Mouse (Mus musculus) forebrain, embryonic 16.5 days (tissue): ENCODE measurements around the gene Lcn4. TPM values are rescaled to one million over a fixed set of nuclear protein-coding genes. Genes with fewer than 3 reads are reported as not detected.

ENCODE experiments used
- ATAC-seq: fragments of 200-750 bp; cut with Nextera tagmentation; 2 replicates; pipeline ENCODE4 v1.8.0; 2017; ENCODE audit warnings: mild to moderate bottlenecking, moderate library complexity
- H3K27ac ChIP-seq: fragments of 300-500 bp; sonication (generic); 2 replicates; pipeline ENCODE4 v1.5.1; 2014; ENCODE audit warnings: low read length, control low read depth
- H3K27me3 ChIP-seq: fragments of 300-500 bp; sonication (generic); replicated peaks from 2 replicates; pipeline ENCODE4 v1.6.1; 2014; ENCODE audit warnings: low read length; ENCODE audit not compliant: control insufficient read depth, insufficient read depth
- H3K36me3 ChIP-seq: fragments of 300-500 bp; sonication (generic); 2 replicates; pipeline ENCODE4 v1.6.1; 2014; ENCODE audit not compliant: control insufficient read depth, insufficient read depth
- H3K4me1 ChIP-seq: fragments of 300-500 bp; sonication (generic); replicated peaks from 2 replicates; pipeline ENCODE4 v1.6.1; 2014; ENCODE audit warnings: low read length; ENCODE audit not compliant: control insufficient read depth, insufficient read depth
- H3K4me2 ChIP-seq: fragments of 300-500 bp; sonication (generic); 2 replicates; pipeline ENCODE4 v1.6.1; 2014; ENCODE audit warnings: mild to moderate bottlenecking, low read length, control low read depth
- H3K4me3 ChIP-seq: fragments of 300-500 bp; sonication (generic); replicated peaks from 2 replicates; pipeline ENCODE4 v1.5.1; 2014; ENCODE audit warnings: mild to moderate bottlenecking, low read length, control low read depth
- H3K9ac ChIP-seq: fragments of 300-500 bp; sonication (generic); replicated peaks from 2 replicates; pipeline ENCODE4 v1.6.1; 2014; ENCODE audit warnings: low read depth, low read length, control low read depth
- H3K9me3 ChIP-seq: fragments of 300-500 bp; sonication (generic); 2 replicates; pipeline ENCODE4 v1.6.1; 2016; ENCODE audit warnings: low read length; ENCODE audit not compliant: control insufficient read depth
- WGBS: fragments of 180-500 bp; shearing (Covaris S2); extraction: QIAGEN DNeasy Blood & Tissue Kit; methylation state at CpG from one replicate; pipeline ENCODE4 v1.1.7; 2014; 5-methylcytosine and 5-hydroxymethylcytosine counted together
- polyA plus RNA-seq: library from polyadenylated mRNA; unstranded; fragments of >200 nt; fragmentation: Nextera tagmentation; extraction: Ambion mirVana; gene quantifications from 2 replicates; pipeline ENCODE4 v1.2.1, GENCODE M21; 2015

Gene Lcn4
- polyA plus RNA-seq, 1 experiment from 2014 or later = not detected

DNA sequence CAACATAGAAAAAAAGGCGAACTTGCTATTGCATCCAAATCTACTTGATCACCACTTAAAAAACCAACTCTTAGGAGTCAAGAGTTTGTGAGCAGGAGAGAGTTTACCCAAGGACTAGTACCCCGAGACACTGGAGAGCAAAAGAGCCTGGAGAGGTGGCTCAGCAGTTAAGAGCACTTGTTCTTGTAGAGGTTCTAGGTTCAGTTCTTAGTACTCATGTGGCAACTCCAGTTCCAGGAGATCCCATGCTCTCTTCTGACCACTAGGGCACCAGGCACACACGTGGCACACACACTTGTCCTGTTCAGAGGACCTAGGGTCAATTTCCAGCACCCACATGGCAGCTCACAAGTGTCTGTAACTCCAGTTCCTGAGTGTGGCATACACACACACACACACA, 45.0 kb downstream of the Lcn4 start:
- peaks cover 30% of the 10 kb centered on the region for H3K4me1 ChIP-seq
- H3K27me3 ChIP-seq = no peaks in the 10 kb centered on the region
- no peak for ATAC-seq
- no peaks in the 10 kb centered on the region for H3K36me3 ChIP-seq
- H3K4me3 ChIP-seq = no peak overlapping the region
- WGBS = 75% methylated on average over 3 of the region's 3 CpGs
- no peak overlapping the region for H3K9ac ChIP-seq
- no peaks in the 10 kb centered on the region for H3K9me3 ChIP-seq
- H3K27ac ChIP-seq = no peak overlapping the region
- H3K4me2 ChIP-seq = no peak overlapping the region

DNA sequence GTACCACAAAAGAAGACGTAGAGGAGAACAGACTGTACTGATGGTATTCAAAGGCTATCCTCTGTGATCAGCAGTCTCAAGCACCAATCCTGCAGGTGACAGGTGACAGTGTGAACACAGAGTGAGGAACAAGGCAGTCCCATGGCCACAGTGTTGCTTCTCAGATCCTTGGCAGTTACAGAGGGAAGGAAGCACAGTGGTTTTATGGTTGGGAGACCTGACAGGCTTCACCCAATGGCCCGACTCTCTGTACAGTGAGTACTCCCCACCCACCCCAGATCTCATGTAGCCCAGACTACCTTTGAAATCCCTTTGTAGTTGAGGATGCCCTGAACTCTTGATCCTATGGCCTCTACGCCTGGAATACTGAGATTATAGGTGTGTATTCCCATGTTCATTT, 45.7 kb downstream of the Lcn4 start:
- H3K4me3 ChIP-seq = no peak overlapping the region
- no peak overlapping the region for H3K9ac ChIP-seq
- 91% methylated on average over 3 of the region's 3 CpGs for WGBS
- no peaks in the 10 kb centered on the region for H3K36me3 ChIP-seq
- H3K4me1 ChIP-seq = peaks cover 23% of the 10 kb centered on the region
- no peak overlapping the region for H3K27ac ChIP-seq
- H3K4me2 ChIP-seq = no peak overlapping the region
- no peaks in the 10 kb centered on the region for H3K9me3 ChIP-seq
- no peaks in the 10 kb centered on the region for H3K27me3 ChIP-seq
- ATAC-seq = no peak

DNA sequence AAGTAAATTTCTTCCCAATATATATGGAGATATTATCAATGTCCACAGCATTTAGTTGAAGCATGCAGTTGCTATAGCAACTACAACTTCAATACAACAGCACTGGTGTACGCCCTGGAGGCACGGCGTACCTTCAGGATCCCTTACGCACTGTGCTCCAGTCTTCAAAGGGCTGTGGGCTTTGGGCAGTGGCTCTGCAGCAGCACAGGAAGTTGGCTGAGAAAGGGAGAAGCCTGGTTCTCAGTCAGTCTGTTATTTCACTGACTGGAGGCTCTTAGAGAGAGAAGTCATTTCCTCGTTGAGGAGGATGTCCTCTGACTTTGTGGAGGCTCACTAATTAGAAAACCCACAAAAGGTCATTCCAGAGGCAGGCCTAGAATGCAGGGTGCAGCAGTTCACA, 48.1 kb downstream of the Lcn4 start:
- Histone ChIP-seq H3K9me3 (no peaks in the 10 kb centered on the region), H3K4me2 (no peak overlapping the region), H3K27ac (no peak overlapping the region), H3K36me3 (no peaks in the 10 kb centered on the region), H3K4me3 (no peak overlapping the region), H3K4me1 (peaks cover 5% of the 10 kb centered on the region), H3K27me3 (no peaks in the 10 kb centered on the region), H3K9ac (no peak overlapping the region)
- WGBS = 64% methylated on average over 5 of the region's 5 CpGs
- no peak for ATAC-seq

DNA sequence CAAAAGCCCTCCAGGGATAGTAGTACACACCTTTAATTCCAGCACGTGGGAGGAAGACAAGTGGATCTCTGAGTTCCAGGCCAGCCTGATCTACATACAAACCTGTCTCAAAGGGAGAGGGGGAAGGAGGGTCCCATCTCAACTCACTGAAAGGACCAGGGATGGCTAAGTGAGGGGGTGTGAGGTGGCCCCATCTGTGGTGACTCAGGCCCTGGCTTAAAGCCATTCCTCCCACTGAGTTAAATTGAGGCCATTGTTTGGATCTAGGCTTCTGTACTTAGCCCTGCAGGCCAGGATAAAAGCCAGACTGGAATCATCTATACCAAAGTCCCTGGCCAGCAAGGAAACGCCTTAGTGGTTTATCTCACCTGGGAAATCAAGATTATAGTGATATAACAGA, 49.8 kb downstream of the Lcn4 start:
- no peaks in the 10 kb centered on the region for H3K9me3 ChIP-seq
- H3K4me2 ChIP-seq = no peak overlapping the region
- H3K4me1 ChIP-seq = no peaks in the 10 kb centered on the region
- WGBS = 31% methylated on average over 2 of the region's 2 CpGs
- no peak overlapping the region for H3K27ac ChIP-seq
- no peak for ATAC-seq
- H3K9ac ChIP-seq = no peak overlapping the region
- no peaks in the 10 kb centered on the region for H3K36me3 ChIP-seq
- no peak overlapping the region for H3K4me3 ChIP-seq
- no peaks in the 10 kb centered on the region for H3K27me3 ChIP-seq

DNA sequence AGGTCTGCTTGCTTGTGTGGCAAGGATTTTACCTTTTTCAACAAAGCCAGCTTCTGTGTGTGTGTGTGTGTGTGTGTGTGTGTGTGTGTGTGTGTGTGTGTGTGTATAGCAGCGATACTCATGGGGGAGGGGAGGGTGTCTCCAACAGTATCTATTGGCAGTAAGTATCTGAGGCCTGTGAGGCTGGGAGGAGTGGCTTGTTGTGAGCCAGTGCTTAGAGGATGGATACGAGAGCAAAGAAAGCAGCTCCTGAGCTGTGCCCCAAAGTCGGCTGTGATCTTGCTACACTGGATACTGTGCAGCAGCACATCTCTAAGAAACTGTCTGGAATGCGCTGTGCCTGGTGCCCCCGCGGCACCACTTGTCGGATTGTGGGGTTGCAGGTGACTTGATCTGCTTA, 53.2 kb downstream of the Lcn4 start:
- no peak overlapping the region for H3K4me3 ChIP-seq
- ATAC-seq = no peak

More for the DNA sequence above, 53.2 kb downstream of the Lcn4 start:
- H3K27ac ChIP-seq = no peak overlapping the region
- no peaks in the 10 kb centered on the region for H3K4me1 ChIP-seq
- no peaks in the 10 kb centered on the region for H3K27me3 ChIP-seq
- no peaks in the 10 kb centered on the region for H3K9me3 ChIP-seq
- H3K36me3 ChIP-seq = no peaks in the 10 kb centered on the region
- WGBS = 63% methylated on average over 7 of the region's 7 CpGs
- no peak overlapping the region for H3K9ac ChIP-seq
- no peak overlapping the region for H3K4me2 ChIP-seq

Other genes with a start within 250 kb of the Lcn4 start
- gene Sec16a, start 226.1 kb downstream of the Lcn4 start, polyA plus RNA-seq = 21.5 and 23.1 TPM in 2 replicates
- gene Notch1, start 154.6 kb downstream of the Lcn4 start, polyA plus RNA-seq = 20.2 and 23.6 TPM in 2 replicates
- 59.5 and 61.7 TPM in 2 replicates for gene Egfl7, start 91.3 kb downstream of the Lcn4 start, polyA plus RNA-seq
- gene Gm20532, start 84.6 kb downstream of the Lcn4 start, polyA plus RNA-seq = not detected in 2 replicates
- 3.7 and 4.0 TPM in 2 replicates for gene Agpat2, start 66.9 kb downstream of the Lcn4 start, polyA plus RNA-seq
- 106 and 125 TPM in 2 replicates for gene Fam69b, start 42.8 kb downstream of the Lcn4 start, polyA plus RNA-seq
- not detected in 2 replicates for gene Abo, start 193.7 kb upstream of the Lcn4 start, polyA plus RNA-seq
- gene Surf6, start 231.6 kb upstream of the Lcn4 start, polyA plus RNA-seq = 29.1 and 32.1 TPM in 2 replicates
- 177 and 180 TPM in 2 replicates for gene Med22, start 239.4 kb upstream of the Lcn4 start, polyA plus RNA-seq
- gene Rpl7a, start 239.5 kb upstream of the Lcn4 start, polyA plus RNA-seq = 494 and 501 TPM in 2 replicates
- 59.7 and 62.0 TPM in 2 replicates for gene Surf2, start 245.1 kb upstream of the Lcn4 start, polyA plus RNA-seq
- gene Surf1, start 245.2 kb upstream of the Lcn4 start, polyA plus RNA-seq = 69.9 and 82.1 TPM in 2 replicates